Mouse (Mus musculus): ENCODE measurements at regions not wholly inside any gene's neighbourhood (a gene's known extent, or its start where the extent isn't known, plus 50 kb on each side); places are given as distances from the start of the nearest gene placed in this dataset.

GRCm38 (mm10) chr1:149226400-149226799 lies 734.7 kb downstream of the Pla2g4a start:
- no peak overlapping the region for H3K27ac ChIP-seq (ENCODE audit: low read depth, low read length)
- no peaks in the 10 kb centered on the region for H3K4me1 ChIP-seq (ENCODE audit: control insufficient read depth, insufficient read depth, low read depth, low read length)
- H3K4me2 ChIP-seq (ENCODE audit: low read length) = no peak overlapping the region
- no peaks in the 10 kb centered on the region for H3K36me3 ChIP-seq (ENCODE audit: control insufficient read depth, insufficient read depth, low read length)
- no peaks in the 10 kb centered on the region for H3K9me3 ChIP-seq (ENCODE audit: control insufficient read depth, low read length)
- no peak overlapping the region for H3K9ac ChIP-seq (ENCODE audit: low read depth, low read length)
- H3K4me3 ChIP-seq (ENCODE audit: low read length) = no peak overlapping the region
- no peak for ATAC-seq
- H3K27me3 ChIP-seq (replicated peaks; ENCODE audit: control insufficient read depth, insufficient read depth, low read length) = no peaks in the 10 kb centered on the region

DNA sequence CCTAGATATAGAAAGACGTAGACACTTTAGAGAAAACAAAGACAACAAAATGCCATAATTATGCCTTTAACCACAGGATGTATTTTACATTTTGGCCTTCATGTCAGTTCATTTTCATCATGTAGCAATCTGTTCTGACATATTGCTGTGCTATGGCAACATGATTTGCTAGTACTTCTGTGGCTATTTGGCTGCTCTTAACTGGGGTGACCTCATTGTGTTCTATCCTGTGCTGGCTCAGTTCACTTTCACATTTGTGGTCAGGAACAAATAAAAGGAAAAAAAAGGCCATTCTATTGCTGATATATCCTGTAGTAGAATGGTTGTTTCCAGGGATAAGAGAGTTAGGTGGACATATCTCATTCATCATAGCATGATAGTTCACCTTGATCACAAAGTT lies 758.5 kb downstream of the Pla2g4a start:
- Histone ChIP-seq H3K4me3 (ENCODE audit: low read length) (no peak overlapping the region), H3K27me3 (replicated peaks; ENCODE audit: control insufficient read depth, insufficient read depth, low read length) (no peaks in the 10 kb centered on the region), H3K4me2 (ENCODE audit: low read length) (no peak overlapping the region), H3K27ac (ENCODE audit: low read depth, low read length) (no peak overlapping the region), H3K4me1 (ENCODE audit: control insufficient read depth, insufficient read depth, low read depth, low read length) (no peaks in the 10 kb centered on the region), H3K9ac (ENCODE audit: low read depth, low read length) (no peak overlapping the region), H3K9me3 (ENCODE audit: control insufficient read depth, low read length) (no peaks in the 10 kb centered on the region), H3K36me3 (ENCODE audit: control insufficient read depth, insufficient read depth, low read length) (no peaks in the 10 kb centered on the region)
- ATAC-seq = no peak
- WGBS = 85% methylated on average over 1 of the region's 1 CpGs

GRCm38 (mm10) chr1:149199284-149199683 lies 761.8 kb downstream of the Pla2g4a start:
- Histone ChIP-seq H3K27ac (ENCODE audit: low read depth, low read length) (no peak overlapping the region), H3K4me2 (ENCODE audit: low read length) (no peak overlapping the region), H3K27me3 (replicated peaks; ENCODE audit: control insufficient read depth, insufficient read depth, low read length) (no peaks in the 10 kb centered on the region), H3K9me3 (ENCODE audit: control insufficient read depth, low read length) (no peaks in the 10 kb centered on the region), H3K36me3 (ENCODE audit: control insufficient read depth, insufficient read depth, low read length) (no peaks in the 10 kb centered on the region), H3K9ac (ENCODE audit: low read depth, low read length) (no peak overlapping the region), H3K4me3 (ENCODE audit: low read length) (no peak overlapping the region), H3K4me1 (ENCODE audit: control insufficient read depth, insufficient read depth, low read depth, low read length) (no peaks in the 10 kb centered on the region)
- 82% methylated on average over 2 of the region's 2 CpGs for WGBS
- ATAC-seq = no peak

DNA sequence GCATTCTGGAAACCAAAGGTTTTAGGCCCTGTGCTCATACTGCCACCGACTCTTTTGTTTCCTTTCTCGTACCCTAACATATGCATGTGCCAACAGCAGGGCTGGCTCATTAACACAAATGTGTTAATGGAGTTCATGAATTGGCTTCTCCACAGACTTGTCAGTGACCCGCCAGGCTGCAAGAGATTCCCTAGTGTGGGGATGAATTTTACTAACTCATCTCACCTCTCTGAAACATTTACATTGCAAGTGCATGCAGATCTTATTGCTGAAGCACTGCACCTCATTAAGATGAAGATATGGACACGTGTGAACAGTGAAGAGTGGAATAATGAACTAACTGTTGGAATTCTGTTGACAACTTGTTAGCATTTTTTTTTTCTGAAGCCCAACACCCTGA lies 762.2 kb downstream of the Pla2g4a start:
- H3K9me3 ChIP-seq (ENCODE audit: control insufficient read depth, low read length) = no peaks in the 10 kb centered on the region
- H3K27me3 ChIP-seq (replicated peaks; ENCODE audit: control insufficient read depth, insufficient read depth, low read length) = no peaks in the 10 kb centered on the region
- H3K36me3 ChIP-seq (ENCODE audit: control insufficient read depth, insufficient read depth, low read length) = no peaks in the 10 kb centered on the region
- H3K4me2 ChIP-seq (ENCODE audit: low read length) = no peak overlapping the region
- H3K27ac ChIP-seq (ENCODE audit: low read depth, low read length) = no peak overlapping the region
- no peak overlapping the region for H3K9ac ChIP-seq (ENCODE audit: low read depth, low read length)
- no peak for ATAC-seq
- no peak overlapping the region for H3K4me3 ChIP-seq (ENCODE audit: low read length)
- H3K4me1 ChIP-seq (ENCODE audit: control insufficient read depth, insufficient read depth, low read depth, low read length) = no peaks in the 10 kb centered on the region
- 46% methylated on average over 4 of the region's 4 CpGs for WGBS

Measured in hindbrain, embryonic 16.5 days (tissue).